In genomic region chr12:84670555-84670954, GRCm38 (mm10) we compare ENCODE assay signal across 13 mouse cellular contexts. TPM values are rescaled to one million over a fixed set of nuclear protein-coding genes. Genes with fewer than 3 reads are reported as not detected.
DNase-seq lines count a peak whose midpoint lies in the region; ATAC-seq and TF ChIP-seq lines count a peak whose summit lies in the region.
"Had no signal": no experiment of that assay in that cellular context is flagged by ENCODE, and none has a peak within 500 bp of the region (broad histone marks: within the 10 kb centered on the region; RNA-seq: fewer than 3 reads in every experiment).

No protein-coding gene starts in this region.

- no peak for TF ChIP-seq POLR2A in lung, adult 2 months (IDR thresholded peaks at IDR 0.05; ENCODE audit: borderline replicate concordance, extremely low read depth, low read depth, low read length)

- H3K4me1 ChIP-seq in lung, adult 2 months (ENCODE audit: control insufficient read depth, insufficient read depth, low read length), result no peaks in the 10 kb centered on the region
- H3K4me1 ChIP-seq: embryonic facial prominence, embryonic 15.5 days had no signal

- ATAC-seq in megakaryocyte-erythroid progenitor cell, adult 5-6 weeks (replicated peaks; ENCODE audit: low FRiP score, low TSS enrichment, poor library complexity, severe bottlenecking), result 0 out of 2 replicates have a peak, but pooled peaks have one; percentile 57

- WGBS in lung, adult 2 months, result 85% methylated on average over 3 of the region's 3 CpGs

- 0 out of 2 replicates have a peak, but pooled peaks have one; percentile 1 for TF ChIP-seq CTCF in lung, adult 2 months (IDR thresholded peaks at IDR 0.05; ENCODE audit: insufficient read depth, low read length)

- H3K4me3 ChIP-seq in lung, adult 2 months (replicated peaks; ENCODE audit: extremely low read depth, low read depth, low read length), result no peak overlapping the region
- H3K4me3 ChIP-seq: embryonic facial prominence, embryonic 15.5 days; hindbrain, embryonic 15.5 days had no signal

- peak; percentile 61 to 69 for DNase-seq in cerebellum, postnatal 10 days
- DNase-seq in cerebellum, adult 9-11 months, result no peak
- no peak for DNase-seq in lung, adult 2 months
- no peak for DNase-seq in lung, postnatal 14 days
- peak; percentile 33 for DNase-seq in NIH3T3 (ENCODE audit: low read depth)
- no peak for DNase-seq in ovary, postnatal 36 days (ENCODE audit: low spot score)
- no peak for DNase-seq in kidney, adult 18-20 months
- DNase-seq: gastrocnemius, postnatal 14 days had no signal

RNA-seq across cellular contexts. Expression of gene Syndig1l, which starts 28.1 kb away (rescaled TPM):
- polyA plus RNA-seq in lung, adult 2 months (2012; rRNA removed), result 0.07 TPM in 1 of 2 replicates, not detected in the other
- not detected in 2 replicates for total RNA-seq in megakaryocyte-erythroid progenitor cell, adult 5-6 weeks (2014; fragmentation: Nextera tagmentation)
- total RNA-seq in megakaryocyte-erythroid progenitor cell, adult 5-6 weeks (2017), result not detected in 2 replicates
- total RNA-seq: gastrocnemius, postnatal 14 days; neutrophil, adult 5-6 weeks had no signal
- polyA plus RNA-seq: lung, embryonic 16.5 days had no signal

RNA-seq across cellular contexts. Expression of gene Vrtn, which starts 29.7 kb away (rescaled TPM):
- polyA plus RNA-seq in lung, adult 2 months (2012; rRNA removed), result not detected in 2 replicates
- total RNA-seq in megakaryocyte-erythroid progenitor cell, adult 5-6 weeks (2014; fragmentation: Nextera tagmentation), result not detected in 2 replicates
- total RNA-seq in megakaryocyte-erythroid progenitor cell, adult 5-6 weeks (2017), result not detected in 2 replicates
- total RNA-seq: gastrocnemius, postnatal 14 days; neutrophil, adult 5-6 weeks had no signal
- polyA plus RNA-seq: lung, embryonic 16.5 days had no signal

RNA-seq across cellular contexts. Expression of gene Abcd4, which starts 53.3 kb away (rescaled TPM):
- 20.7 and 26.4 TPM in 2 replicates for polyA plus RNA-seq in lung, adult 2 months (2012; rRNA removed)
- total RNA-seq in megakaryocyte-erythroid progenitor cell, adult 5-6 weeks (2014; fragmentation: Nextera tagmentation), result 6.9 and 9.9 TPM in 2 replicates
- total RNA-seq in megakaryocyte-erythroid progenitor cell, adult 5-6 weeks (2017), result 4.5 and 6.0 TPM in 2 replicates

Comparison
In these comparisons a context has a peak if more than half of its experiments do, and no peak if none do; other contexts are left out.
1. DNase-seq: peak in cerebellum, postnatal 10 days (2 of 2) and NIH3T3 (single experiment); none in cerebellum, adult 9-11 months (single experiment), lung, adult 2 months (single experiment), lung, postnatal 14 days (single experiment), ovary, postnatal 36 days (single experiment) and kidney, adult 18-20 months (single experiment).